Mouse (Mus musculus): ENCODE measurements around the gene Apof. TPM values are rescaled to one million over a fixed set of nuclear protein-coding genes. Genes with fewer than 3 reads are reported as not detected.

Gene Apof
- not detected for polyA plus RNA-seq (2012; fragmentation: generic; extraction: Trizol)

GRCm38 (mm10) chr10:128268371-128268770 is at the start of gene Apof:
TSS of gene Apof (plus strand) at chr10:128268671.

GRCm38 (mm10) chr10:128225538-128225937 is 42.9 kb upstream of the Apof start, which contains the start of gene Mip:
TSS of gene Mip (plus strand) at chr10:128225838.

GRCm38 (mm10) chr10:128231697-128232419 is 36.6 kb upstream of the Apof start, which contains the start of gene Timeless:
TSS of gene Timeless (plus strand) at chr10:128232065.

GRCm38 (mm10) chr10:128253677-128254255 is 14.7 kb upstream of the Apof start, which contains the start of gene Apon:
TSS of gene Apon (plus strand) at chr10:128254096.

GRCm38 (mm10) chr10:128270287-128270841 is 1.9 kb downstream of the Apof start, which contains the start of gene Stat2:
TSS of gene Stat2 (plus strand) at chr10:128270559.

DNA sequence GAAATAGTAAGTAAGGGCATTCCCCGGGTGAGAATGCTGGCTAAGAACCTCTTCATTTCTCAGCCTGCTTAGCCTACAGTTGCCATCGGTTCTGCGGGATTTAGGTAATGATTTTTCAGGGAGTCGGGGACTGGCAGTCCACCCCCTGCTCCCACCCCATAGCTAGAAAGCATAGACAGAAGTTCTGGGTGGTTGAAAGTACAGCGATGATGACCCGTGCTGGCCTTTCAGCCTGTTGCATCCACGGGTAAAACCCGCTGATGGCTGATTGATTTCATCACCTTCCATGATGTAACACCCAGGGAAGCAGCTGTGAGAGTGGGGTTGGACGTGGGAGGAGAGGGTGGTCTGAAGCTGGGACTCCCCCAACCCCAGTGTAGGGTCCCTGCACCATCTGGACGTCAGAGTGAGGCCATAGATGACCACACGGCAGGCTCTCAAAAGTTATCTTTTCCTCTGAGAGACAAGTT is 30.3 kb downstream of the Apof start, which contains the start of gene Il23a:
Gene Il23a (minus strand): TSS at position 51 of the 470 bp plus-strand sequence.

DNA sequence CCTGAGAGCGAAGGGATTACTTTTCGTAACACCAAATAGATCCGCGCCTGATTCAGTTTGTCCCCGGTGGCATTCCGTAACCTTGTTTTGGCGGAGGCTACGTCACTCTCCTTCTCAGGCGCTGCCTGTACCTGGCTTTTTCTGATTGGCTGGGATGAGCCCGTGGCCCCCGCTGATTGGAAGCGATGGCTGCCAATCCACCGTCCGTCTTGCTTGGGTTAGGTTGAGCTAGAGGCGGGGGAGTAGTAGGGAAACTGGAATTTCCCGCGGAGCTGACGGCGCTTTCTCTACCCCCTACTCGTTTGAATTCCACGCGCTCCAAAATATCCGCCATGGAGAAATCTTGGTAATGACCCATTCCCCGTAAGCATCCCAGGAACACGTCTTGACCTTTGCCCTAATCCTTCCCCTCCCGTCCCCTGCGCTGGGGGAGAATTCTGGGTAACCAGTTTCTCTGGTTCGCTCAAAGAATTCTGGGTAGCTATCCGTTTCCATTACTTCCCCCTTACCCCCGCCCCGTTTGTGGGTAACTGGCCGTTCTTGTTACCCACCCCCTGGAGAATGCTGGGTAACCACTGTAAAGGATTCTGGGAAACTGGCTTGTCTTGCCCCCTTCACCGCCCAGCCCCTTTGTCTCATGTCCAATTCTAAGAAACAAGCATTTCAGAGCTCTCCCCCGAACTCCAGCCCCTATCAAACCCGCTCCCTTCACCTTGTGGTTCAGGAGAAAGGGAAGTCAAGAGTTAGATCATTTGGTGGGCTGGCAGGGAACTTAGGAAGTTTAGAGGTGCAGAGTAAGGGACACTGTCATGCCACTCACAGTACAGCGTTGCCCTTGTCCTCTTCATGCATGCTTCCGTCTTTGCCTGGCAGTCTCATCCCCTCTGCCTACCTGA is 34.9 kb downstream of the Apof start, which contains the start of gene Pan2:
Gene Pan2 (plus strand): TSS at position 210 of the 896 bp plus-strand sequence.

Other genes with a start within 250 kb of the Apof start
- gene Naca, start 233.1 kb upstream of the Apof start, polyA plus RNA-seq (2012; fragmentation: generic; extraction: Trizol), result 100 to 1,000 TPM; 209 to 827 TPM
- 10 to 100 TPM; 17.0 to 55.7 TPM for gene Ptges3, start 209.7 kb upstream of the Apof start, polyA plus RNA-seq (2012; fragmentation: generic; extraction: Trizol)
- 1,000 to 10,000 TPM; 2,355 to 2,584 TPM for gene Atp5b, start 185.4 kb upstream of the Apof start, polyA plus RNA-seq (2012; fragmentation: generic; extraction: Trizol)
- gene Baz2a, start 177.1 kb upstream of the Apof start, polyA plus RNA-seq (2012; fragmentation: generic; extraction: Trizol), result 1 to 10 TPM in 1 of 2 experiments, under 1 TPM in 1; 0.94 to 8.9 TPM
- 100 to 1,000 TPM in 1 of 2 experiments, 10 to 100 TPM in 1; 52.3 to 119 TPM for gene Rbms2, start 88.4 kb upstream of the Apof start, polyA plus RNA-seq (2012; fragmentation: generic; extraction: Trizol)
- gene Gls2, start 74.2 kb upstream of the Apof start, polyA plus RNA-seq (2012; fragmentation: generic; extraction: Trizol), result 1 to 10 TPM; 3.1 to 3.2 TPM
- gene Spryd4, start 56.9 kb upstream of the Apof start, polyA plus RNA-seq (2012; fragmentation: generic; extraction: Trizol), result 10 to 100 TPM in 1 of 2 experiments, 1 to 10 TPM in 1; 6.2 to 11.1 TPM
- gene Mip, start 42.8 kb upstream of the Apof start, polyA plus RNA-seq (2012; fragmentation: generic; extraction: Trizol), result not detected
- gene Timeless, start 36.6 kb upstream of the Apof start, polyA plus RNA-seq (2012; fragmentation: generic; extraction: Trizol), result 10 to 100 TPM in 1 of 2 experiments, 1 to 10 TPM in 1; 7.9 to 10.5 TPM
- under 1 TPM; 0.15 to 0.21 TPM for gene Apon, start 14.6 kb upstream of the Apof start, polyA plus RNA-seq (2012; fragmentation: generic; extraction: Trizol)
- 10 to 100 TPM in 1 of 2 experiments, 1 to 10 TPM in 1; 1.4 to 16.2 TPM for gene Stat2, start 1.9 kb downstream of the Apof start, polyA plus RNA-seq (2012; fragmentation: generic; extraction: Trizol)
- not detected for gene Il23a, start 30.1 kb downstream of the Apof start, polyA plus RNA-seq (2012; fragmentation: generic; extraction: Trizol)
- gene Pan2, start 34.7 kb downstream of the Apof start, polyA plus RNA-seq (2012; fragmentation: generic; extraction: Trizol), result 10 to 100 TPM in 1 of 2 experiments, 1 to 10 TPM in 1; 1.8 to 14.3 TPM
- gene Cnpy2, start 53.8 kb downstream of the Apof start, polyA plus RNA-seq (2012; fragmentation: generic; extraction: Trizol), result 100 to 1,000 TPM in 1 of 2 experiments, 10 to 100 TPM in 1; 94.1 to 341 TPM
- 100 to 1,000 TPM; 126 to 134 TPM for gene Cs, start 69.1 kb downstream of the Apof start, polyA plus RNA-seq (2012; fragmentation: generic; extraction: Trizol)
- 10 to 100 TPM; 14.3 to 38.1 TPM for gene Coq10a, start 100.3 kb downstream of the Apof start, polyA plus RNA-seq (2012; fragmentation: generic; extraction: Trizol)
- gene Ankrd52, start 108.4 kb downstream of the Apof start, polyA plus RNA-seq (2012; fragmentation: generic; extraction: Trizol), result 10 to 100 TPM in 1 of 2 experiments, 1 to 10 TPM in 1; 3.8 to 14.4 TPM
- under 1 TPM in 1 of 2 experiments, not detected in 1; 0.08 TPM for gene Slc39a5, start 132.6 kb downstream of the Apof start, polyA plus RNA-seq (2012; fragmentation: generic; extraction: Trizol)
- gene Nabp2, start 142.8 kb downstream of the Apof start, polyA plus RNA-seq (2012; fragmentation: generic; extraction: Trizol), result 100 to 1,000 TPM; 126 to 174 TPM
- 10 to 100 TPM; 15.9 to 29.8 TPM for gene Rnf41, start 143.0 kb downstream of the Apof start, polyA plus RNA-seq (2012; fragmentation: generic; extraction: Trizol)
- gene Smarcc2, start 190.6 kb downstream of the Apof start, polyA plus RNA-seq (2012; fragmentation: generic; extraction: Trizol), result 100 to 1,000 TPM in 1 of 2 experiments, 10 to 100 TPM in 1; 20.1 to 111 TPM
- 1,000 to 10,000 TPM; 2,019 to 2,698 TPM for gene Myl6, start 225.5 kb downstream of the Apof start, polyA plus RNA-seq (2012; fragmentation: generic; extraction: Trizol)
- gene Myl6b, start 230.0 kb downstream of the Apof start, polyA plus RNA-seq (2012; fragmentation: generic; extraction: Trizol), result 10 to 100 TPM in 1 of 2 experiments, 1 to 10 TPM in 1; 8.1 to 11.2 TPM

Measured in C3H10T1/2 (cell line).